Mouse (Mus musculus): ENCODE measurements around the gene Ephb1. TPM values are rescaled to one million over a fixed set of nuclear protein-coding genes. Genes with fewer than 3 reads are reported as not detected.

Ephb1 gene
- total RNA-seq (2014; rRNA removed) (37.7 and 48.6 TPM in 2 replicates), polyA plus RNA-seq (2015; fragmentation: Nextera tagmentation; extraction: Ambion mirVana) (26.8 and 34.9 TPM in 2 replicates)

DNA sequence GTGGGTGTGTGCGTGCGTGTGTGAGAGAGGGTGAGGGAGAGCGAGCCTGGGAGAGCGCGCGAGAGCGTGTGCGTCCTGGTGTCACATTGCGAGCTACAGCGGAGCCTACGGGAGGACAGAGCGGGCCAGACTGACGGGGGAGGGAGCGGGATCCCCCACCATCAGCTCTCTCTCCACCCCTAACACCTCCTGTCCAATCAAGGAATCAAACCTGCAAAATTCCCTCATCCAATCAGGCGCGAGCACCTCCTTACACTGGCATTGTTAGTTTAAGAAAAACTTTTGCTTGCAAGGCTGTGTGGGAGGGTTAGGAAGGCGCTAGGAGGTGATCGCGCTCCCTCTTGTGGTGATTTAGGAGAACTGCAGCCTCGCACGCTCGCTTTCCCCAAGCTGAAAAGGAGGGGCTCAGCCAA, at the start of gene Ephb1:
Ephb1 (minus strand) TSS at position 133 of the 413 bp plus-strand sequence.
- peak; percentile 96 for ATAC-seq
- H3K27me3 ChIP-seq (ENCODE audit: insufficient read depth, low read length) = no peaks in the 10 kb centered on the region
- no peaks in the 10 kb centered on the region for H3K9me3 ChIP-seq (ENCODE audit: low read length)
- H3K9ac ChIP-seq = peak within 1 kb of the TSS; percentile 75
- H3K4me2 ChIP-seq (ENCODE audit: low read depth) = peak within 1 kb of the TSS; percentile 91
- 0 out of 2 replicates have a peak, but pooled peaks cover 5% of the 10 kb centered on the region for H3K4me1 ChIP-seq (ENCODE audit: insufficient read depth)
- peak; percentile 99 for TF ChIP-seq CTCF (IDR thresholded peaks at IDR 0.05; ENCODE audit: low read depth)
- H3K4me3 ChIP-seq (ENCODE audit: low read depth, low read length) = peak within 1 kb of the TSS; percentile 81
- peak within 1 kb of the TSS; percentile 80 for H3K27ac ChIP-seq (ENCODE audit: low read depth, low read length)
- under 1% methylated on average over 21 of the region's 22 CpGs for WGBS
- DNase-seq = peak; percentile 96
- H3K36me3 ChIP-seq (ENCODE audit: insufficient read depth) = no peaks in the 10 kb centered on the region

DNA sequence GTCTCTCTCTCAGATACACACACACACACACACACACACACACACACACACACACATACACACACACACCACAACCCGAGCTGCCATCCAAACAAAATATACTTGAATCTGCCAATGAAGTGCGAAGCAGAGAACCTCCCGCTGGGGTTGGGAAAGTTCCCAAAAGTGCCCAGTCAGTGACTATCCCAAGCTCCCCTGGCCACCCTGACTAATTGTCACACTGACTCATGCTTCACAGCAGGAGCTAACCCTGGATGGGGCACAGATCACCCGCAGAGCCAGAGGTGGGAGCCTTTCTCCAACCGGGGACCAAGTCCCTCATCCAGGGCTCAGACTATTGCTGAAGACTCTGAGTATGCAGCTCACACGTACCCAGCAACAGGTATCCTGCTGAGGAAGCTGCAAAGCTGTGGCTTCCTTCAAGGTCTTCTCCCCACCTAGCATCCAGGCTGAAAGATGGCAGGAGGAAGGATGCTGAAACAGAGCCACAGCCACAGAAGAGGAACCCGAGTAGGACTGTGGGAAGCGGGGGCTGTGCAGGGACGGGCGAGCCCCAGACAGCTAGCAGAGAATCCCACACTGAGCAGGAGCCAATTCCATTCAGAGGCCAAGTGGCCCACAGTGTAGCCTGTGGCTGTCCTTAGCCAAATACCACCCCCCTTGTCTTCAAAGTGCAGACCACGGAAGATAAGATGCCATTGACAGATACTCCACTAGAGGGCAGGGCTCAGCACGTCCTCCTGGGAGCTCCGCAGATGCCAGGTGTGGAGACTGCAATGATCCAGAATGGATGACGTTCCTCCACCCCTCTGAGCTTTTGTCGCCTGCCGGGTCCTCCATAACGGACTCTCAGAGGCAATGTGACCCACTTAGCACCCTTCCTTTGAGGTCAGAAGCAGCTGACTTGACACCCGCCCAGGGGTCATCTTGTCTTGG, 48.9 kb upstream of the Ephb1 start:
- DNase-seq (peak; percentile 73), ATAC-seq (peak; percentile 84)
- no peaks in the 10 kb centered on the region for H3K9me3 ChIP-seq (ENCODE audit: low read length)
- no peaks in the 10 kb centered on the region for H3K27me3 ChIP-seq (ENCODE audit: insufficient read depth, low read length)
- WGBS = 24% methylated on average over 18 of the region's 18 CpGs
- TF ChIP-seq CTCF (IDR thresholded peaks at IDR 0.05; ENCODE audit: low read depth) = peak; percentile 86
- H3K36me3 ChIP-seq (ENCODE audit: insufficient read depth) = no peaks in the 10 kb centered on the region
- H3K27ac ChIP-seq (ENCODE audit: low read depth, low read length) = no peak overlapping the region
- H3K4me2 ChIP-seq (ENCODE audit: low read depth) = peak overlapping the region; percentile 24; the same call in 1 of the 2 replicates
- peaks cover 4% of the 10 kb centered on the region; the same call in 1 of the 2 replicates for H3K4me1 ChIP-seq (ENCODE audit: insufficient read depth)
- H3K9ac ChIP-seq = no peak overlapping the region
- no peak overlapping the region for H3K4me3 ChIP-seq (ENCODE audit: low read depth, low read length)

GRCm38 (mm10) chr9:102402671-102403070, 48.2 kb upstream of the Ephb1 start:
- WGBS = 65% methylated on average over 3 of the region's 3 CpGs
- no peaks in the 10 kb centered on the region for H3K36me3 ChIP-seq (ENCODE audit: insufficient read depth)
- H3K27me3 ChIP-seq (ENCODE audit: insufficient read depth, low read length) = no peaks in the 10 kb centered on the region
- DNase-seq (no peak), ATAC-seq (no peak)
- H3K9me3 ChIP-seq (ENCODE audit: low read length) = no peaks in the 10 kb centered on the region
- no peak overlapping the region for H3K4me3 ChIP-seq (ENCODE audit: low read depth, low read length)
- no peak overlapping the region for H3K9ac ChIP-seq
- H3K4me1 ChIP-seq (ENCODE audit: insufficient read depth) = peaks cover 4% of the 10 kb centered on the region; the same call in 1 of the 2 replicates
- no peak overlapping the region for H3K4me2 ChIP-seq (ENCODE audit: low read depth)
- TF ChIP-seq CTCF (IDR thresholded peaks at IDR 0.05; ENCODE audit: low read depth) = no peak
- H3K27ac ChIP-seq (ENCODE audit: low read depth, low read length) = no peak overlapping the region

DNA sequence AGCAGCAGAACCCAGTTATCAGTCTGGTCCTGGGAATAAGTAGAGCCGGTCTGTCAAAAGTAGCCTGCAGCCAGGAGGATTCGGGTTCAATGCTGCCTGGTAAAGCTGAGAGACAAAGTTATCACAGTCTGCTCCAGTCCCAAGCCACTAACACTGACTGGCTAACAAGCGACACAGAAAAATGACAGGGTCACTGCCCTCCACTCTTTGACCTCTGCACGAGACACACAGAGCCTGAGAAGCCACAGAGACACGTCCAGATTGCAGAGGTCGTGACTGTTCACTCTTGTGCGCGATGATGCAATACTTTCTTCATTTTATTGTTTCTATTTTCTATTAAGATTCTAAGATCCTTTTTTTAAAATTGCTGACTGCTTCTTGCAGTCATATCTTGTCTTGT, 33.8 kb upstream of the Ephb1 start:
- WGBS = 79% methylated on average over 8 of the region's 8 CpGs
- Histone ChIP-seq H3K36me3 (ENCODE audit: insufficient read depth) (no peaks in the 10 kb centered on the region), H3K4me3 (ENCODE audit: low read depth, low read length) (no peak overlapping the region), H3K27me3 (ENCODE audit: insufficient read depth, low read length) (no peaks in the 10 kb centered on the region), H3K9me3 (ENCODE audit: low read length) (no peaks in the 10 kb centered on the region), H3K27ac (ENCODE audit: low read depth, low read length) (no peak overlapping the region), H3K4me1 (ENCODE audit: insufficient read depth) (no peaks in the 10 kb centered on the region), H3K4me2 (ENCODE audit: low read depth) (no peak overlapping the region), H3K9ac (no peak overlapping the region)
- DNase-seq (no peak), ATAC-seq (no peak)
- no peak for TF ChIP-seq CTCF (IDR thresholded peaks at IDR 0.05; ENCODE audit: low read depth)

DNA sequence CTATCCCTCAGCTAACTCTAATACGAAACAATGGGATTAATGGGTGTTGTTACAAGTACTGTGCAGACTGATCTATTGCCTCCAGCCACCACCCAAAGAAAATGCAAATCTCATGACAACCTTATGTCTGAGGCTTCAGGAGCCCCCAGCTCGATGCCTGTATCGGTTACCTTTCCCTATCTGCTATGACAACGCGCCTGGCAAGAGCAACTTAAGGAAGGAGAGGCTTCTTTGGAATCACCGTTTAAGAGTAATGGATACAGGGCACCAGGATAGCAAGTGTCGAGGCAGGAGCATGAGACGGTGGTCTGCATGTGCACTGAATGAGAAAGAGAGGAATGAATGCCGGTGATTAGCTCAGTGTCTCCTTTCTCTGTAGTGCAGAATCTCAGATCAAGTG, 32.3 kb upstream of the Ephb1 start:
- no peaks in the 10 kb centered on the region for H3K36me3 ChIP-seq (ENCODE audit: insufficient read depth)
- DNase-seq (no peak), ATAC-seq (no peak)
- WGBS = 93% methylated on average over 9 of the region's 9 CpGs
- H3K4me3 ChIP-seq (ENCODE audit: low read depth, low read length) = no peak overlapping the region
- no peak for TF ChIP-seq CTCF (IDR thresholded peaks at IDR 0.05; ENCODE audit: low read depth)
- no peak overlapping the region for H3K27ac ChIP-seq (ENCODE audit: low read depth, low read length)
- H3K27me3 ChIP-seq (ENCODE audit: insufficient read depth, low read length) = no peaks in the 10 kb centered on the region
- no peak overlapping the region for H3K4me2 ChIP-seq (ENCODE audit: low read depth)
- H3K9ac ChIP-seq = no peak overlapping the region
- H3K4me1 ChIP-seq (ENCODE audit: insufficient read depth) = no peaks in the 10 kb centered on the region
- no peaks in the 10 kb centered on the region for H3K9me3 ChIP-seq (ENCODE audit: low read length)

GRCm38 (mm10) chr9:102380235-102380634, 25.7 kb upstream of the Ephb1 start:
- no peak overlapping the region for H3K9ac ChIP-seq
- no peak overlapping the region for H3K4me2 ChIP-seq (ENCODE audit: low read depth)
- H3K27me3 ChIP-seq (ENCODE audit: insufficient read depth, low read length) = no peaks in the 10 kb centered on the region
- H3K27ac ChIP-seq (ENCODE audit: low read depth, low read length) = no peak overlapping the region
- ATAC-seq (no peak), DNase-seq (no peak)
- 87% methylated on average over 2 of the region's 2 CpGs for whole genome bisulfite sequencing
- H3K4me3 ChIP-seq (ENCODE audit: low read depth, low read length) = no peak overlapping the region
- no peaks in the 10 kb centered on the region for H3K36me3 ChIP-seq (ENCODE audit: insufficient read depth)
- no peaks in the 10 kb centered on the region for H3K9me3 ChIP-seq (ENCODE audit: low read length)
- TF ChIP-seq CTCF (IDR thresholded peaks at IDR 0.05; ENCODE audit: low read depth) = no peak
- H3K4me1 ChIP-seq (ENCODE audit: insufficient read depth) = no peaks in the 10 kb centered on the region

GRCm38 (mm10) chr9:102374661-102375060, 20.2 kb upstream of the Ephb1 start:
- Histone ChIP-seq H3K9ac (no peak overlapping the region), H3K9me3 (ENCODE audit: low read length) (no peaks in the 10 kb centered on the region), H3K4me3 (ENCODE audit: low read depth, low read length) (no peak overlapping the region), H3K27me3 (ENCODE audit: insufficient read depth, low read length) (no peaks in the 10 kb centered on the region), H3K4me2 (ENCODE audit: low read depth) (no peak overlapping the region), H3K36me3 (ENCODE audit: insufficient read depth) (no peaks in the 10 kb centered on the region), H3K27ac (ENCODE audit: low read depth, low read length) (no peak overlapping the region), H3K4me1 (ENCODE audit: insufficient read depth) (no peaks in the 10 kb centered on the region)
- ATAC-seq = no peak
- no peak for TF ChIP-seq CTCF (IDR thresholded peaks at IDR 0.05; ENCODE audit: low read depth)
- 87% methylated on average over 5 of the region's 5 CpGs for WGBS
- no peak for DNase-seq
